Mouse (Mus musculus): ENCODE results near the gene Rora.

DNA sequence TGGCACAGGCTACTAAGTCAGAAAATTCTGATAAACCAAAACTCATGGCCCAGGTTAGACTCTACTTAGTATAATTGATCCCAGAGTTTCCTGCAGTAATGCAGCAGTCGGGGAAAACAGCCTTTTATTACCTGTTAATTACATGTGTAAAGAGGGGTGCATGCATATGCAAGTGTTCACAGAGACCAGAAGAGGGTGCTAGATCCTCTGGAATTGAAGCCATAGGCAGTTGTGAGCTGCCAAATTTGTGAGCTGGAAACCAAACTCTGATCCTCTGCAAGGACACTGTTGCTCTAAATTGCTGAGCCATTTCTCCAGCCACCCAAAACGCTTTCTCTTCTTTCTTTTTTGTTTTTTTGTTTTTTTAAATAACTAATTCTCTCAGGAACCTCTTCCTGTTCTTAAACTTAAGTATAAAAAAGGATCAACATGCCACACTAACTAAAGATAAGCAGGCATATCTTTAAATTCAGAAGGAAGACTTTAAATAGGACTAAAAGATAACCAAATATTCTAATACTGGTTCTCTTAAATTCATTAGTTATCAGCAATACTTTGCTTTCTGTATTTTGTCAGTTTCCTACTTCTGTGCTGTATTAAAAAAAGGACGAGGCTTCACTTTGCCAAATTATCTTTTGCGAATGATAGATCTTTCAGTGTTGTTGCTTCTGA is 723.5 kb downstream of the Rora start:
- TF ChIP-seq CTCF (IDR thresholded peaks at IDR 0.05; ENCODE audit: control insufficient read depth, insufficient read depth, insufficient read length) (no peak), USF1 (IDR thresholded peaks at IDR 0.05; ENCODE audit: low read depth) (no peak)
